Mouse (Mus musculus): ENCODE data around the gene Slc22a16. TPM values are rescaled to one million over a fixed set of nuclear protein-coding genes. Genes with fewer than 3 reads are reported as not detected.
"Not testable (repeated sequence)": the region's sequence is repeated elsewhere in the genome, so short reads cannot be mapped to it uniquely, and the experiment has no call there.

Slc22a16 gene
- total RNA-seq (2021): not detected
- long read RNA-seq, experiment 1: 0 reads
- long read RNA-seq, experiment 2: 0 reads

DNA sequence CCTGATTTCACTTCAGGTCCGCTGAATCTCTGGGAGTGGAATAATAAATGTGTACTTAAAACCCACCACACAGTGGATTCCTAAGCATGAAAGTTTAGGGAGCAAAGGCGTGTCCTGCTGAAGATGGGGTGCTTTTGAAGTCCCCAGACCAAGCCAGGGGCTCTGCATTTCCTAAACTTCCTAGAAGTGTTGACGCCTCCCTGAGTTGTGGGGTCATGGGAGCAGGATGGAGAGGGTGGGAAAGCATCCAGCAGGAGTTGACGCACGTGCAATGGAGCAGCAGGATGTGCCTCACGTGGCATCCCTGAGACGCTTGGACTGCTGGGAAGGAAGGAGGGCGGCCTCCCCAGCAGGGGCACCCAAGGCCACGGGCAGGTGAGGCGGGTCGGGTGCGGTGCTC is at the start of gene Slc22a16:
Gene Slc22a16, plus strand, starts transcription at position 301 of the 400 bp plus-strand sequence.
- no peak for DNase-seq (ENCODE audit: low spot score)

DNA sequence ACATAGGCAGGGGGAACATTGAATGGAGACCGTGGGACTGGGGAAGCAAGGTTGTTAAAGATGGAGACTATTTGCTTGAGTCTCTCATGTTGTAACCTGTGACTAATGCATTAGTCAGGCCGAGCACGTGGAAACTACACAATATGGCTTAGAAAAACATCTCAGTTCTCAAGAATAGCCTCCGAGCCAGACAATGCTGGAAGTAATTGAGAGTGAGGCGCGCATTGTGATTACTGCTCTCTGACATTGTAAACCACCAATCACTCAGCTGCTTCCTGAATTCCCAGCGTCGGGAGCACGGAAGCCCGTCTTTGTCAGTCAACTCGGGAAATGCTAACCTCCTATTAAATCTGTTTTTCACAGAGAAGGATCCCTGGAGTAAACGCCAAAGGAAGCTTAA is 48.6 kb upstream of the Slc22a16 start:
- DNase-seq (ENCODE audit: low spot score): no peak

DNA sequence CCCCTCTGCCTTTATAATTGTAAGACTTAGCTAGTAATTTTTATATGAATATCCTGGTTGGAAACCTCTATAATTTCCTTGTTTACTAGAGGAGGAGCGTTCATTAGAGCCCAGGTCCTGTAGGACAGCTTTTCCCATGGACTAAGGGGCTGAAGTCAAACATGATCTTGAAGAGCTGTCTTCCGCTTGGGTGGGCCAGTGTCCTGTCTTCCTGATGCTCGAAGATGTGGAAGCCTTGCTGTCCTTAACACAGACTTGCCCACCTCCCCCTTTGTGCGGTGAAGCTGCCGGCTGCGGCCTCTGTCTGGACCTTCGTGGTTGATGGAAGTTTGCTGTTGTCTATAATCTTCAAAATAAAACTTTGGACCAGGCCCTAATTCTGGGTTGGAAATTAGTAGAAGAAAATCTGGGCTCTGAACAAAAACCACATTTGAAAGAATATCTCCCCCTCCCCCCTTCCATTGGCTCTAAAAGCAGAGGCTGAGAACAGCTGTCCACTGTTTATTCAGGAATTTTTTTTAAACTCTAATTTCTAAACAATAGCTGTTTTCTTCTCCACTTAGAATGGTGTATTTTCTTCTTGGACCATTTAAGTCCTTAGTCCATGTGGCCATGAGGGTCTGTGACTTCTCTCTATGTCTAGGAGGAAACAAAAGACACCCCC is 46.7 kb upstream of the Slc22a16 start:
- no peak for DNase-seq (ENCODE audit: low spot score)

DNA sequence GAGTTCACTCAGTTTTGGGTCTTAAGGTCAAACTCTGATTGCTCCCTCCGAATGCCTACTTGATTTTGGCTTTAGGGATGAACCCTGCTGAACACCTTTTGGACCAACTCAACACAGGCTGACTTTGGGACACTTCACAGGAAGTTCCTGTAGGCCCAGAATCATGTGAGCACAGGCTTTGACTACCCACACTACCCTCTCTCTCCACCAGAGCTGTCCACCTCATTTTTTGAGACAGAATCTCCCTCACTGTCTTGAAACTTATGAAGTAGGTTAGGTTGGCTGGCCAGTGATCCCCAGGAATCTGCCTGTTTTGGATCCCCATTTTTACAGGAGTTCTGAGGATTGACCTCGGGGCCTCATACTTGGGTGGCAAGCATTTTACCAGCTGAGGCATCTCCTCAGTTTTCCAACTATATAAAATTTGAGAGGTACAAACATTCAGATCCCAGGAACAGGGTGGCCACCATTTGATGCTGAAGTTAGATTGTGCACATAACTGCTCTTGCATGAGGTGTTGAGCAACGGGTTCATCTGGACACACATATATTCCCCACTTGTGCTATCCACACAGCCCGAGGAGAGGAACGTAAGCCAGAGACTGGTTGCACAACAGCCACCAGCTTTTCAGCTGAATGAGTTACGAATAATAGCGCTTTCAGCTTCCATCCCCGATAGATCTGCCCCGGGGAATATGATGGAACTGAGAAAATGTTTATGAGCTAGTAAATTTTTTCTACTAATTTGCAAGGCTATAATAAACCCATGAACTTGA is 45.9 kb upstream of the Slc22a16 start:
- peak; percentile 34 for DNase-seq (ENCODE audit: low spot score)

DNA sequence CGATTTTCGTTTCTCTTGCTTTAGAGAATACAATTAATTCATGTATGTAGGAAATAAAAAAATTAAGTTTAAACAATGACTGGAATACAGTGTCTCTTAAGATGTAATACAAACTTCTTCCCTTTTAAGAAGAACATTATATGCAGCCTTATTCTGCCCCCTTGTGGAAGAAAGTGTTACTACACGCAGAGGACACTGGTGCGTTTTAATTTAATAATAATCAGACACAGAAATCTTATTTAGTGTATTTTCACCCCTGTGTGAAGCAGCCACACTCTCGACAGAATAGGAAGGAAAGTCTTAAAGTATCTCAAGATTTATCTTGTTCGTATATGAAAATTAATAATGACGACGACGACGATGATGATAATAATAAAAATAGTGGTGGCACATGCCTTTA is 45.1 kb upstream of the Slc22a16 start:
- peak; percentile 81 for DNase-seq (ENCODE audit: low spot score)

DNA sequence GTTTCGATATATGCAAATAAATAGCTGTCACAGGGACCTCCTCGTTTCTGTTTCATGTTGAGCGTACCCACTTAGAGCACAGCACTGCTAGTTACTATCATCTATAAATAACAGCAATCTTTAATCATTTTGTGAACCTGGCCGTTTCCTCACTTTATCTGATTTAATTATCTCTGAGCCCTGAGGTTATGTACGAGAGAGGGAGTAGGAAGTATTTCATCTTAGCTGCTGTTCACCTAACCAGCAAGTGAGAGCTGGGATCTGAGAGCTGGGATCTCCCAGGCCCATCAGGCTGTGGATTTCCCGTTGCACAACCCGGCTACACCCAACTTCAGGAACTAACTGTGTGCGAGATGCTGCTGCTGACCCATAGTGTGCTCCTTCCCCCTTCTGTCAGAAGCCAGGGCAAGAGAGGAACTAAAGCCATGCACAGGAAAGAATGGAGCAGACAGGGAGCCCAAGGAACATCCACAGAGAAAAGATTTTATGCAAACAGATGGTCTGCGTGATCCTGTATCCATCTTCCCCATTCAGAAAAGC is 44.5 kb upstream of the Slc22a16 start:
- DNase-seq (ENCODE audit: low spot score): no peak

DNA sequence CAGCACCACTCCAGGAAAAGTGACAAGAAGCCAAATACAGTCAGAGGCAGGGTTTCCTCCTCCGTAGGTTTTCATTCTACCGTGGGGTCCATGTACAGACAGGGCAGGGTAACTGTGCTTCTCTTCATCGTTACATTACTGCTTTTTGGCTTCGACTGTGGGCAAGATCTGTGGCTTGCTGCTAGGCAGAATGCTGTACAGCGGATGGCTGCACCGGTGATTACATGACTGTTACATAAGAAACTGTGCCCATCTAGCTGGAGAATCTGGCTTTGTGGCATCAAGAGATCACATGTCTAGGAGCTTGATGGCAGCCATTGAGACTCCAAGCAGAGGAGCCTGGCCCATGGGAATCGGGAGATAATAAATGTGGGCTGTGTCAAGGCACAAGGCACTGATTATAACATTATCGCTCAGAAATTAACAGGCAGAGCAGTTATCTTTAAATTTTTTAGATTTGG is 43.8 kb upstream of the Slc22a16 start:
- no peak for DNase-seq (ENCODE audit: low spot score)

DNA sequence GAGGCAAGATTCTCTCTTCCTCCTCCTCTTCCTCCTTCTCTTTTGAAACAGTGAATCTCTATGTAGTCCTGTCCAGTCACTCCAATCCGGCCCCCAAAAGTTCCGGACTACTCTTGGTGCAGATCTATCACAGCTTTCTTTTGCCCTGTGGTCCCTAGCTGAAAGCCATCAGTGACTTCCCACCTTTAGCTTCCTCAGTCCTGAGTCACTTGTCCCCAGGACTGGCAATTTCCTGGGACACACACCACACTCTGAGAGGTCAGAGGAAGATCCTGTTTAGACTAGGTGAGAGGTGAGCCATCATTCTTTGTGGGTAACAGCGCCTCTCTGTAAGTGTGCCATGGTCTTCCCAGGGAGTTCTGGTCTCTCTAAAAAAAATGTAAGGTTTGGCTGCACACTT is 43.1 kb upstream of the Slc22a16 start:
- DNase-seq (ENCODE audit: low spot score): no peak

DNA sequence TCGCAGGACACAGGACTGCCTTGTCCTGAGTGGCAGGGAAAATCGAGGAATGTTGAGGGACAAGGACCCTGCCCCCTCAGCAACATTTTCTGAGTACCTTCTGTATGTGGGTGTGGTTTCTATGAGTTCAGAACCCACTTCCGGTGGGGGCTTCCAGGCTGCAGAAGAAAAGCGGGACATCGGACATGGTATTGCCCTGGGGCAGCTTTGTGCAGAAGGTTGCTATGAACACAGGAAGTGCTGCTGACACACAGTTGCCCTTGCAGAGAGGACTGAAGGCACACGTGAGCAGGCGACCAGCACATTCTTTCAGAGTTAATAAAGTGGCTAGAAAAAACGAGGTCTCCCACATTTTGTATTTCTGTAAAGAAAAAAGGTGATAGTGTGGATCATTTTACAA is 42.6 kb upstream of the Slc22a16 start:
- no peak for DNase-seq (ENCODE audit: low spot score)

DNA sequence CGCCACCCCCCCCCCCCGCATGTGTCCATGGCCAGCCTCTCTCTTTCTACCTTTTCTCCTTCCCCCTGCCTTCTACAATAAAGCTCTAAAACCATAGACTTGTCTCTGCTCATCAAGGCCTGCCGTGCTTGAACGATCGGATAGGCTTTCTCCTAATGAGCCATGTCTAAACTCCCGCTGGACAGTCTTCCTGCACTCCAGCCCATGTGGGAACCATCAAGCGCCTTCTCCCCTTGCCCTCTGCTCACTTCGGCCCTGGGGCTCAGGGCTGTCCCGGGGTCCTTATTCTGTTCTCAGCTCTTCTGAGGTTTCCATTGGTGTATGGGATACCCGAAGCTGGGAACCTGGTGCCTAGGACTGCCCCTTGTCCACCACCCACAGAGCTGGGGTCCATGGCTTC is 41.5 kb upstream of the Slc22a16 start:
- no peak for DNase-seq (ENCODE audit: low spot score)

DNA sequence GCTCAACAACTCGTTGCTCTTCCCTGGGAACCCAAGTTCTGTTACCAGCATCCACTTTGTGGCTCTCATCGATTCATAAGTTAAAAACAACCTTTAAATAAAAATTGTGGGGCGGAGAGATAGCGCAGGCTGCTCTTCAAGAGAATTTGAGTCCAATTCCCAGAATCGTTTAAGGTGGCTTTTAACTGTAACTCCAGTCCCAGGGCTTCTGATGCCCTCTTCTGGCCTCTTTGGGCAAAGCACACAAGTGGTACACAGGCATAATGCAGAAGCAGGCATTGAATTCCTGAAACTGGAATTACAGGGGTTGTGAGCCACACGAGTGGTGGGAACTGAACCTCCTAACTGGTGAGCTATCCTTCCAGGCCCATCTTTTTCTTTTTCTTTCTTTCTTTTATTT is 40.5 kb upstream of the Slc22a16 start:
- DNase-seq (ENCODE audit: low spot score): peak; percentile 32

DNA sequence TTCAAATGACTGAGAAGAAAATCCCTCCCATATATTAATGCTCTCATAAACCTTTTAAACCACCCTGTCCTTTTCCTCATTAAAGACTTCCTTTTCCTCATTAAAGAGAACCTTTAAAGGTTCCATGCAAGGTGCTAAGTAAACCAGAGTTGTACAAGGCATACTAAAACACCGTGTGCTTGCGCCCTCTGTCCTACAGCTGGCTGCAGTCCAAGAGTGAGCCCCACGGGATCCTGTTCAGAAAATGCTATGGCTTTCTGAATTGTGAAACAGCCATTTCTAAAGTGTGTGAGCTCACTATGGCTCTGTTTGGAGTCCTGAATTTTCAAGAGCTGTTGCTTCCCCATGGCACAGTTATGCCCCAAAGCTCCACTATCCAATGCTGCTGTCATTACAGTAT is 39.5 kb upstream of the Slc22a16 start:
- DNase-seq (ENCODE audit: low spot score): no peak

DNA sequence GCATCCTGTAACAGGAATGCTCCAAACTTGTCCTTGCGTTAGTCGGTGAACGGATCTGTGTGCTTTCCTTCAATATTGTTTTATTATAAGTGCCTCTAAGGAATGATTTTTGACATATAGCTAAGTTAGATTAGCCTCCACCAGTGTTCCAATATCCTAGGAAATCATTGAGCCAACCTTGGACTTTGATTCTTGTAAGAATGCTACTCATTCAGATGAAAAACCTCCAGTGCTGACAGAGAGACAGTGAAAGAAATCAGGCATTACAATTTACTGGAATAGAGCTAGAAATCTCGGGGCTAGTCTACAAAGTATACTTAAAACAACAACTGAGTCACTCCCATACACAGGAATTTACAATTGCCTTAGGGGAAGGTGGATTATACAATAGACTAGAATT is 37.5 kb upstream of the Slc22a16 start:
- not testable (repeated sequence) for DNase-seq (ENCODE audit: low spot score)

DNA sequence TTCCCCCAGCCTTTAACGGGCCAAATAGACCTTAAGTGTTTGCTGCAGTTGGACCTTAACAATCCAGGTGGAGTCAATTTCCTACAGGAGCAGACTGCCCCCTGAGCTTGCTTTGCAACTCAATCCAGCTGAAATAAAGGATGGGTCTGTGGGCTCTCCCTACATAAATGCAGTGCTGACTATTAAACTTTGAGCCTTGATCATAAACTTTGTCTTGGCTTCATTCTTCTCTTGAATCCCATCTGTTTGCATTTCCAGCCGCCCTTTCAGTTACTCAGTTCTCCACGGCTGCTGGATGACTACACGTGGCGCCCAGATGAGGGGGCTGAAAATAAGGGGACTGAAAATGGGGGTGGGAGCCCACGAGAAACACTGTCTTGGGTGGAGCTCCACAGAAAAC is 28.8 kb upstream of the Slc22a16 start:
- DNase-seq (ENCODE audit: low spot score): no peak

DNA sequence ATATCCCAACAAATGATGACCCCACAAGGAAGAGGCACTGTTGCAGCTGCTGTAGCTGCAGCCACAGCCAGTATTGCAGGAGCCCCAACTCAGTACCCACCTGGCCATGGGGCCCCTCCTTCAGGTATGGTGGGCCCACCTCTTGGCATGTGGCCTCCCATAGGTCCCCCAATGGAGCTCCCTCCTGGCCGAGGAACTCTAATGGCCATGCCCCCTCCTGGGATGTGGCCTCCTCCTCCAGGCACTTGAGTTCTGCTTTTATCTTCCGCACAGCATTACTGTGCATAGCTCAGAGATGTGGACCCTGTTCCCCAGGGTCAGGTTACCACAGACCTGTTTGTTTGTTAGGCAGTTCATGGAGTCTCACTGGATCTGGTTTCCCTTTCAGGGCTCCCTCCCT is 20.8 kb upstream of the Slc22a16 start:
- DNase-seq (ENCODE audit: low spot score): no peak

DNA sequence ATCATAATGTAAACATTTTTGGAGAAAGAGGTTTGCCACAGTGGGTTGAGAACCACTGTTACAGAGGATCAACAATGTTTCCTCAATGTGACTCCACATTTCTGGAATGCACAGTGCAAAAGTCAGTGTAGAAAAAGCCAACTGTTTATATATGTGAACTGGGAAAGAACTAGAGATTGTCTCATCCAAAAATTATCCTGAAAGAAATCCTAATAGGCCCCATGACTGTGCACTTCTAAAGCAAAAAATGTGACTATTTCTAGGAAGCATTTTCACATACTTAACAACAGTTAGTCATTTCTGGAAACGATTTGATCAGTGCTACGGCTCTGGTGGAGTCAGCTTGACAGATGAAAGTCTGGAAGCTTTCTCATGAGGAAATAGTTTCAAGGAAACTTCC is 18.3 kb upstream of the Slc22a16 start:
- no peak for DNase-seq (ENCODE audit: low spot score)

DNA sequence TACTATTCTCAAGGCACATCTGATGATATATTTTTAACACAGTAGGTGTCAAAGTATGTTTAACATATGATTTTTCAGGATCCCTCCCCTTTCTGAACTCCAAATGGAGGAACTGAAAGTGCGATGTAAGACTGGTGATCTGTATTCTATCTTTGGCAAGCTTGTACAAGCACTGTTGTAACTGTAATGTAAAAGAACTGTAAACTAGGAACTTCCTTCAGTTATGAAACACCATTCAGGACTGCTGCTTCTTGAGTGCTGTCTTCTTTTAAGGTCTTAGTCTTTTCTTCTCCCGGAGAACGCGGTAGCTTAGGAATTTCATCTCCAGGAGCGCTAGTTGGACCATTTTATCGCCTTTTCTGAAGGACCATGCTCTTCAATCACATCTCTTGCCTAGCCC is 4.4 kb upstream of the Slc22a16 start:
- not testable (repeated sequence) for DNase-seq (ENCODE audit: low spot score)

DNA sequence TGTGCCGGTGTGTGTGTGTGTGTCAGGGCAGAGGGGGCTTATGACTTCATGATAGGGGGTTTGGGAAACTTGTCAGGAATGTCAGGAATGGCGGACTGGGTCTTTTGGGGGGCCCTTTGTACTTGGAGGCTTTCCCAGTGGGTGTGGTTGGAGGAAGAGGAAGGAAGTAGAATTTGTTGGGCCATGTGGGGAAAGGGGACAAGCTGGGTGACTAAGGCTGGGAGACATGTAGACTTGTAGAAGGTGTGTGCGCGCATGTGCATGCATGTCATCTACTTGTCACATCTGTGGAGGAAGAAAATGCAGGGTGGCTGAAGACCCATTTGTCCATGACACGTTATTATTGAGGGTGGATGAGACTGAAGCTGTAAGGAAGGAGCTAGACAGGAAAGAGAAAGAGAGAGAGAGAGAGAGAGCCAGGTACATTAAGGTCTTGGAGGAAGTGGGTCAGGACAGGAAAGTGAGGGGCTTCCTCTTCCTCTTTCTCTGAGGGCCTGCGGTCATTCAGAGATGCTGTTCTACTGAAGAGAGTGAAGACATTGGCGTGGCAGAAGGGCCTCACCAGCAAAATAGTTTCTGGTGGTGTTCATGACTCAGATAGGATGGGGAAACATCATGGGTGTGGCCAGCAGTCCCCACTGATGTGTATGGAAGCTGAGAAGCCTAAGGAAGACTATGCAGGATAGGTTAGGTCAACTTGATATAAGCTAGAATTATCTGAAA is 5.9 kb downstream of the Slc22a16 start:
- DNase-seq (ENCODE audit: low spot score): no peak

DNA sequence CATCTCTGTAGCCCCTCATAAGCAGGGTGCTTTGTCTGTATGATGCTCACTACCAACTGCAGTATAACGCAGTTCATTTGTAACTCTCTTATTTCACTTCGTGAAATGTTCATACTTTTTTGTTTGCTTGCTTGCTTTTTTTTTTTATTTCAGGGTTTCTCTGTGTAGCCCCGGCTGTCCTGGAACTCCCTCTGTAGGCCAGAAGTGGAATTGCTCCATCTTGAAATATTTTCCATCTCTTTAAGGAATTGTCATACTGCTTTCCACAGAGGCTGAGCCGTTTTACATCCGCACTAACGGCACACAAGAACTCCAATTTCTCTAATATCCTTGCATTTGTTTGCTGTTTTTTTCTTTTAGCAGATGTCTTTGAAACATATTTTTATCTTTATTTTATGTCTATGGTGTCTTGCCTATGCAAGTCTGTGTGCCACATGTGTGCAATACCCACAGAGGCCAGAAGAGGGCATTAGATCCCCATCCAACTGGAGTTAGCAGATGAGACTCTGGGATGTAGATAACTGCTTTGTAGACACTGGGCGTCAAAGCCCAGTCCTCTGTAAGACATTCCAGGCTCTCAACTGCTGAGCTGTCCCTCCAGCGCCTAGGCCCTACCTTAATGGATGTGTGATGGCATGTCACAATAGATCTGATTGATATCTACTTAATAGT is 13.6 kb downstream of the Slc22a16 start:
- DNase-seq (ENCODE audit: low spot score): peak; percentile 1

DNA sequence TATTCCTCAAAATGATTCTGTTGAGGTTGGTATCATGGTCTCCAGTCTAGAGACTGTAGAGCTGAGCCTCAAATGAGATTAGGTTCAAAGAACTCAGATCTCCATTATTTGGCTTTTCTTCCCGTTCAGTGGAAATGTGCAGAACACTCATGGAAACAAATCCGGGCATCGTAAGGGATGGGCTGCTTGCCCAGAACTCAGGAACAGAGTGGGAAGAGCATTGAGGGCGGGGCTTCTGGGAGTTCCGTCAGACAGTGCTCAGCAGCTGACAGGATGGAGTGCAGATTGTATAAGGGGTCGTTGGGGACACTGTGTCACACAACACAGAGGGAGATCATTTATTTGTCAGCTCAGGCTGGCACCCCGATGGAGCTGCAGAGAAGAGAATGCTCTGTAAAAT is 22.1 kb downstream of the Slc22a16 start:
- no peak for DNase-seq (ENCODE audit: low spot score)

DNA sequence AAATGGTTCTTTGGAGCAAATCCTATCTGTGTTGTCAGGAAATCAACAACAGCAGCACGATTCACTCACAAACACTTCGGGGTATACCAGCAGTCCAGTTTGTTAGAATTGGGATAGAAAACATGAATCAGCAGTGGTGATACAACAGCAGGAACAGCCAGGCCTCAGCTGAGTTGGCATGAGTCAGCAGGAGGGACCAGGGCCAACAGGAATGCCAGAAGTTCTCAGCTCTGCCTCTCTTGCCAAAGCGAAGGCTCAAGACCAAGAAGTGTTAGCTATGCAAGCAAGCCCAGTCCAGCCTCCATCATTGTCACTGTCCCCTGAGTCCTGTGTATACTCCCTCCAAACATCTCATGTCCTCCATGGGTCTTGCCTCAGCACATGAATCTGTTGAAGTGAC is 27.0 kb downstream of the Slc22a16 start:
- DNase-seq (ENCODE audit: low spot score): peak; percentile 7
